Mouse (Mus musculus) left cerebral cortex, postnatal 14 days (tissue): ENCODE data around the gene Usp18. TPM values are rescaled to one million over a fixed set of nuclear protein-coding genes. Genes with fewer than 3 reads are reported as not detected.

Experiments
- DNase-seq, 2 experiments: peaks; one replicate each; pipeline ENCODE4 v3.0.0; 2021 to 2022; ENCODE audit warnings: low spot score in 2 of 2, mixed read lengths in 1 of 2
- intact Hi-C: fragments of 180-260 bp; cut with DNase I; formaldehyde crosslinking; loops from one replicate; pipeline ENCODE4 v1.15.1; 2025
- long read RNA-seq, 2 experiments: library from polyadenylated mRNA; stranded (forward); transcript quantifications; one replicate each; pipeline ENCODE4 v2.0.0; 2021
- total RNA-seq, 2 experiments: library from RNA; stranded (reverse); gene quantifications; 2 replicates each; pipeline ENCODE4 v1.2.3; 2021

The Usp18 gene
- total RNA-seq: not detected
- long read RNA-seq, experiment 1: 0 reads
- long read RNA-seq, experiment 2: 0 reads

- DNase-seq: peak; percentile 51 to 64
- intact Hi-C loops: no loop called here
Measured at GRCm38 (mm10) chr6:121245127-121246036, at the start of gene Usp18. TSS of gene Usp18 (plus strand) at chr6:121245906.

DNA sequence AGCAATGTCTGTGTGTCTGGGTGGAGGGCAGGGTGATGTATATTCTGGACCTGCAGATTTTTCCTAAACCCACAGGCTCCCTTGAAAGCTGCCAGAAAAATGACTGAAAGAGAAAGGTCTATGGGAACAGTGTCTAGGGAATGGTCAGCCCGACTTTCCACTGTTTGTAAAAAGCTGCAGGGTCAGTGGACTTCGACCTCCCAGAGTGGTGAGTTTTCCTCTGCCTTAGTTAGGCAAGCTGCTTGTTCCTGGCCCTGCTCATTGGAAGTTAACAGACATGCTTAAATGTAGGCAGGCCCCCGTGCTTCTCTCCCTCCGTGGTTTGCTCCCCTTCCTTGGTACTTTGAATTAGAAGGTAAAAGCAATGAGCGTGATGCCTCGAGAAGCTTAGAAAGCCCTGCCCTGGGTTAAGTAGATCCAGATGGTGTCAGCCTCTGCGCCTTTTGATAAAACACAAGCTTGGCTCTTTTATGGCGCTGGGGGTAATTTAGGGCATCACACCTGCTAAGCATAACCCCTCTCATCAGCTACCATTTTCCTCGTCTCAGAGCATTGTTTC lies 47.8 kb upstream of the Usp18 start:
- DNase-seq: no peak
- intact Hi-C loops: no loop called here

- no peak for DNase-seq
- intact Hi-C loops: no loop called here
Measured at GRCm38 (mm10) chr6:121200458-121200857, 45.2 kb upstream of the Usp18 start.

DNA sequence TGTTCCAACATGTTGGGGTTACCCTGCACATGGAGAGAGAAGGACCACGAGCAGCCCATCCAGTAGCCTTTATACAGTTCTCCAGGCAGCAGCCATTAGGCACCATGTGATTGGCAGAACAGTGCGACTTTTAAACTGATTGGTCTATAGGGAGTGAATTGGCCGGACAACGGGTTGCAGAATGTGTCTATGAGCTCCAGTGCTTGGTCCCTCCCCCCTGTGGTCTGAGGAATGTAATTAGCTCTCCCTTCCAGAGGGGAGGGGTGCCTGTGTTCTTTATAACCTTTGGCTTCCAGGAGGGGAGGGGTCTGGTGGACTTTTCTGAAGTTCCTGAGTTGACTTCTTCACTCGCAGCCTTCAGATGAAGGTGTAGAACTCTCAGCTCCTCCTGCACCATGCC lies 43.7 kb upstream of the Usp18 start:
- no peak for DNase-seq
- intact Hi-C loops: no loop called here

DNA sequence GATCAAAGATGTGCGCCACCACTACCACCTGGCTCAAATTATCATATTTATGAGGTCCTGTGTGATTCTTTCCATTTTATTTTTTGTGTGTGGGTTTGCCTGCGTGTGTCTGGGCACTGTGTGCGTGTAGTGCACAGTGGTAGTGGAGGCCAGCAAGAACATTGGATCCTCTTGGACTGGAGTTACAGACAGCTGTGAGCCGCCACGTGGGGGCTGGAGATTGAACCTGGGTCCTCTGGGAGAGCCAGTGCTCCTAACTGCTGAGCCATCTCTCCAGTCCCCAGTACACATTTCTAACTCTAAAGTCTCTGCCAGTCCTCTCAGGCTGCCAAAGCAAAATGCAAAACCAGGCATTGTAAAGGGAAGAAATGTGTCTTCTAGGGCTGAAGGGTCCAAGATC lies 39.2 kb upstream of the Usp18 start:
- no peak for DNase-seq
- intact Hi-C loops: no loop called here

DNA sequence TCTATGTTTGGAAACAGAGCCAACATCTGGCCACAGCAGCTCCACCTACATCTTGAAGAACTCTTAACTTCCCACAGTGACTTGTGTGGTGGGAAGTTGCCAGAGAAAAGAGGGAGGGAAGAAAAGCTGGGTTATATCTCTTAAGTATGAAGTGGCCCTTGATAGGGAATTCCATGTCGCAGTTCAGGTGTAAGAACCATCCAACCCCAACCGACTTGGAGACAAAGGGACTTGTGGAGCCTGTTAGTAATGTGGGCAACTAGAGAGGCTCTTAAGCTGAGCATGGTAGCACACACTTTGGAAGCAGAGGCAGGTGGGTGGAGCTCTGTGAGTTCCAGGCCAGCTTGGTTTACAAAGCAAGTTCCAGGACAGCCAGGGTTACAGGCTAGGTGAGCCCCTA lies 36.1 kb upstream of the Usp18 start:
- DNase-seq: no peak
- intact Hi-C loops: no loop called here

DNA sequence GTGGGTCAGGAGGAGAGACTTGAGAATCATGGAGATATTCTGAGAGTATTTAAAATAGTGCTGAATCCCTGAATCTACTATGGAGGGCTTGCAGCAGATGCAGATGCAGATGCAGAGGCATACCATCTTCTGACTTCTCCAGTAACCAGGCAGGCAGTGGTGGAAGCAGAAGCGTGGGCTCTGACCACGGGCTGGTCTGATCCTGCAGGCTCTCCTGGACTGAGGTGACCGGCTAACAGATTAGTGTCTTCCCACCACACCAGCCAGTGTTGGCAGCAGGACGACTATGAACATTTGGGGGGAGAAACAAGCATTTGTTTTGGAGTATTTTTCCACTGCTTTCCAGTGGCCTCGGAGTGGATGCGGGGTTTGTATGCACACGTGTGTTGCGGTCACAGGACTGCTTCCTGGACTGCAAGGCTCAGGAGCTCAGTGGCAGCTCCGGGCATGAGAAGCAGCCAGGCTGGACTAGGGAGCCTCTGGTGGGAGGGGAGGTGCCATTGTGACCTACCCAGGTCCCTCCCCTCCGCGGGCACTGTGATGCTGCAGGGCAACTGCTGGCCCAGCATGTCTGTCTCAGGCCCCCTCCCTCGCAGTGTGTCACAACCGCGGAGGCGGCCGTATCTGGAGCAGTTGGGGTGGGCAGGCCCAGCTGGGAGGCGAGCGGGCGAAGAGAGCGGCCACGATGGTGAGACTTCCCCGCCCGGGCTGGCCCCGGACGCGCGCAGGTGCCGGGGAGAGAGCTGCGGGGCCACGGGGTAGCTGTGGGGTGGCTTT lies 35.4 kb upstream of the Usp18 start, which contains the start of gene Tuba8:
Gene Tuba8 (plus strand): TSS at position 548 of the 777 bp plus-strand sequence.
- intact Hi-C loops: no loop called here

DNA sequence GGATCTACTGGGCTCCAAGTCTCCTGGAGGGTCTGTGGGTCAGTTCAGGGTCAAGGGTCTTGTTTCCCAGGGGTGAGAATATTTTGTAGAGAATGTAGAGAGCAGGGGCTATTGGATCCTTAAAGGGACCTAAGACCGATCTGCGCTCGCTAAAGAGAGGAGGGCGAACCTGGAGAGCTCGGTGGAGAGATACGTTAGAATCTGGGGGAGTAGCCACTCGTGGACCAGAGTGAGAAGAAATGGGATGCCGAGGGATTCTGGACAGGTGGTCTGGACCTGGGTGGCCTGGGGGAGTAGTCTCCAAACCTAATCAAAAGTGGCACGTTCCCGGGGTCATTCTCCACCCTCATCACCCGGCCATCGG lies 34.8 kb upstream of the Usp18 start:
- no peak for DNase-seq
- intact Hi-C loops: no loop called here

More for the DNA sequence above, 35.4 kb upstream of the Usp18 start, which contains the start of gene Tuba8:
- DNase-seq: peak; percentile 48 to 69

- DNase-seq: no peak
- intact Hi-C loops: no loop called here
Measured at GRCm38 (mm10) chr6:121211743-121212142, 34.0 kb upstream of the Usp18 start.

- DNase-seq: no peak
- intact Hi-C loops: no loop called here
Measured at GRCm38 (mm10) chr6:121212988-121213387, 32.7 kb upstream of the Usp18 start.

DNA sequence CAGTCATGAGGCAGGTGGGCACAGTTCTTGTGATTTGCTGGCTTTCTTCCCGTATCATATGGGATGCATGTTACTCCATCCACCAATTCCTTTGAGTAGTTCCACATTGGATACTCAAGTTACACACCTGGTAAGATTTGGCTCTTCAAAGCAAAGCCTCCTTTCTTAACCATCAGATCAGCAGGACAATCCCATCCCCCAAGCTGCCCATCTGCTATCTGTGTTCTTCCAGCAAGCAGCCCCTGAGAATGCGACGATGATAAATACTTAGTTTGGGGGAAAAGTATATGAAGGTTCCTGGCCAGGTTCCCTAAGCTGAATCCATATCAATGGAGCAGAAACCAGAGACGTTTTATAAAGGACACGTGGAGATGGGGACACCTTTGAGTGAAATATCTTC lies 31.5 kb upstream of the Usp18 start:
- intact Hi-C loops: no loop called here
- no peak for DNase-seq

DNA sequence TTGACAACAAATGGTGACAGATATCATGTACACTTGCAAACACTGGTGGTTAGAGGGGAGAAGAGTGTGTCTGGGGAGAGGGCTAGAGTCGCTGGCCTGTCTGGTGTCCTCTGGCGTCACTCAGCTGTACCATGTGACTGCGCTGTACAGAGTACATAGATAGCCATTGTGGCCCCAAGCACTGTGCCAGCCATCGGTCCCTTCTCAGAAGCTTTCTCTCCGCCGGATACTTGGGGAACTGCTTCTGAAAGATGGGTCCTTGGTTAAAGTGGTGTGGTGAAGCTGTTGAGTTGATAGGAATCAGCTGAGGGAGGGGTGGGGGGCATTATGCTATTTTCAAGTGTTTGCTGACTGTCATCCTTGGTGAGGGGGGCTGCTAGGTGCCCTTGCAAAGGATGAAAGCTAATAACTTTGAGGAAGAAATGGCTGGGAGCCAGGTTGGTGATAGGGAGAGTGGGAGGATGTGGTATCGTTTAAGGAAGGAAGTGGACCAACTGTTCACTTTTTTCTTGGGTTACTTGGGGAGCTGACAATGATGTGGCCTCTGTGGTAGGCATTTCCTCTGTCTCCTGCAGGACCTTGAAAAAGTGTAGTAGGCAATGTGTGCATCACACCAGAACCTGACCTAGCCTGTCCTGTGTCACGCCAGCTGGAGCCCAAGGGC lies 30.9 kb upstream of the Usp18 start:
- intact Hi-C loops: no loop called here
- no peak for DNase-seq

DNA sequence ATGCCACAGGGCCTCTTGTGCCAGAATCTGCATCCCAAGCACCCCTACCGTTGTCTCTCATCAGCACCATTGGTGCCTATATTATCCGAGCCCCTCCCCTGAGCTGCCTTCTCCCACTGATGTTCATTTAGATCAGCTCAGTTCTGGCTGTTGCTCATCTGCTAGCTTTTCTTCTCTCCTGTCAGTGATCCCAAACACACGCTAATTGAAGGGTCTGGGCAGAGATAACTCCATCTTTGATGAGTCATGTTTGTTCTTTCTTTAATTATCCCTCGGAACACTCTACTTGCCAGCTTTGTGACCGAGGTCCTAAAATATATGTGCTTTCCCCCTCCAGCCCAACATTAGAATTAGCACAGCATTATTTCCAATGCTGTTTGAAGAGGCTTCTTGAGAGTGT lies 30.4 kb upstream of the Usp18 start:
- intact Hi-C loops: no loop called here
- DNase-seq: no peak

DNA sequence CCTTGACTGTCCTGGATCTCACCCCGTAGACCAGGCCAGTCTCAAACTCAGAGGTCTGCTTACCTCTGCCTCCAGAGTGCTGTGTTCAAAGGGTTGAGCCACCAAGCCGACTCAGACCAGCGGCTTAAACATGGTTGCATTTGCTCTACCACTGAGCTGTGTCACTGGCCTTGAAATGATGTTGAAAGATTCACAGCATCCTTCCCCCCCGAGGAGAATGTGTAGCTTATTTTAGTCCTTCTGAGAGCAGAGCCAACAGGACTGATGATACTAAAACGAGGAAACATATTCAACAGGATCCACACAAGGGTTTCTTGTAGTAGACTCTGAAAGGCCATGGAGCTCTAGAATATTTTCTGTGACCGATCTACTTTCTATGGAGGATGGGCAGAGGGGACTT lies 29.8 kb upstream of the Usp18 start:
- peak in 1 of 2 experiments; percentile 50 for DNase-seq
- intact Hi-C loops: no loop called here

- intact Hi-C loops: no loop called here
- DNase-seq: no peak
Measured at GRCm38 (mm10) chr6:121216589-121217255, 29.0 kb upstream of the Usp18 start.

DNA sequence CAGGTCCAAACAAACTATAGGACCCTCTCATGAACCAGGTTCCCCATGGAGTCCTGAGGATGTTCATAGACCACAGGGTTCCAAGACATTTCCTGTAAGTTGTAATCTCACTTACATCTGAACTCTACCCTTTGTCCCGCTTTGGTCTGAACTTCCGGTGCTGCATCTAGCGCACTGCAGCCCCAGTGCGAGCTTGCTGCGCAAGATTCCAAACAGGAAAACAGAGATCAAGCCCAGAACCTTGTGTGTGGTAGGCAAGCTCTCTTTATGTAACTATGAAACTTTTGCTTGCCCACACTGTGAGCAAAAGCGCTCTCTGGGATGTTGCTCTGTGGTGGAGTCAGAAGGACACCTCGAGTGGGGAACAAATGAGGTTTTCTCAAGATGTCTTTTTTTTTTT lies 27.7 kb upstream of the Usp18 start:
- intact Hi-C loops: no loop called here

GRCm38 (mm10) chr6:121219406-121219805 lies 26.3 kb upstream of the Usp18 start:
- intact Hi-C loops: no loop called here
- DNase-seq: no peak

More for the DNA sequence above, 27.7 kb upstream of the Usp18 start:
- DNase-seq: no peak

GRCm38 (mm10) chr6:121220181-121220580 lies 25.5 kb upstream of the Usp18 start:
- no peak for DNase-seq
- intact Hi-C loops: no loop called here
